Mouse (Mus musculus): ENCODE measurements at regions not wholly inside any gene's neighbourhood (a gene's known extent, or its start where the extent isn't known, plus 50 kb on each side); places are given as distances from the start of the nearest gene placed in this dataset.

- TF ChIP-seq CTCF (IDR thresholded peaks at IDR 0.05; ENCODE audit: low read depth), result no peak
- no peak for TF ChIP-seq EP300 (optimal IDR thresholded peaks at IDR 0.05)
Observed at GRCm38 (mm10) chr14:76931398-76931797, 105.2 kb upstream of the Ccdc122 start.

Measured in stomach, postnatal 0 days (tissue).